Mouse (Mus musculus): Measurements from ENCODE around the gene Rab40c. TPM values are rescaled to one million over a fixed set of nuclear protein-coding genes. Genes with fewer than 3 reads are reported as not detected.
A peak's percentile ranks its signal among the peaks of the same experiment; 100 is the strongest.

Gene Rab40c
- polyA plus RNA-seq, 1 experiment from 2014 or later: 25.1 TPM

DNA sequence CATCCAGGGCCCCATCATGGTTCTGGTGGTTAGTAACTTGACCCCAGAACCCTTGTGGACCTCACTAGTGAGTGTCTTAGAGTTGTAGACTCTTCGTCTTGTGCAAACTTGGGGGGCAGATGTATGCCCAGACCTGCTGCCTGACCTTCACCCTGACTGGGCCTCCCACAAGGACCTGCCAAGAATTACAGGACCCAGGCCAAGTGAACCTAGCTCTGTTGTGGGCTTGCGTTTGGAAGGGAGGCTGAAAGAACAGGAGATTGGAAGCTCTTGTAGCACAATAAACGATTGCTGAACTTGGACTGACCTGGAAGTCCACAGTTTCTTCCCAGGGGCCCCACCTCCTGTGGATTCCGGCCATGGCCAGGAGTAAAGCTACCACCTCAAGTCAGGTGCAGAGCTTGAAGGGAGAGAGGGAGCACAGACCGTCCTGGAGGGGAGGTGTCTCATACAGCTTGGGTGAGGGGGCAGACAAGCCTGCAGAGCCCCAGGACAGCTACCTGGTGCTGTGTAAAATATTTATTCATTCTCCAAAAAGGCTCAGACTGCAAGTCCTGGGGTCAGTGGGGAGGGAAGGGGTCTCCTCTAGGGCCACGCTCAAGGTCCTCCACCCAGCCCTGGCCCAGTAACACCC, 85.4 kb downstream of the Rab40c start:
- ATAC-seq (ENCODE audit: low read depth): no peak
- WGBS: 59% methylated on average over 6 of the region's 6 CpGs
- Histone ChIP-seq H3K27ac (ENCODE audit: low read depth, low read length) (peak overlapping the region; percentile 93; the same call in 1 of the 2 replicates), H3K27me3 (ENCODE audit: control insufficient read depth, insufficient read depth, low read length) (no peaks in the 10 kb centered on the region), H3K4me3 (ENCODE audit: low read depth, low read length) (peak overlapping the region; percentile 82), H3K4me2 (ENCODE audit: low read depth, low read length) (peak overlapping the region; percentile 90), H3K9ac (replicated peaks; ENCODE audit: low read depth, low read length) (peak overlapping the region; percentile 76), H3K36me3 (ENCODE audit: control insufficient read depth, insufficient read depth, low read length) (peaks cover 16% of the 10 kb centered on the region), H3K9me3 (ENCODE audit: control insufficient read depth, low read length) (no peaks in the 10 kb centered on the region), H3K4me1 (ENCODE audit: control insufficient read depth, insufficient read depth, low read length) (peaks cover 69% of the 10 kb centered on the region)

DNA sequence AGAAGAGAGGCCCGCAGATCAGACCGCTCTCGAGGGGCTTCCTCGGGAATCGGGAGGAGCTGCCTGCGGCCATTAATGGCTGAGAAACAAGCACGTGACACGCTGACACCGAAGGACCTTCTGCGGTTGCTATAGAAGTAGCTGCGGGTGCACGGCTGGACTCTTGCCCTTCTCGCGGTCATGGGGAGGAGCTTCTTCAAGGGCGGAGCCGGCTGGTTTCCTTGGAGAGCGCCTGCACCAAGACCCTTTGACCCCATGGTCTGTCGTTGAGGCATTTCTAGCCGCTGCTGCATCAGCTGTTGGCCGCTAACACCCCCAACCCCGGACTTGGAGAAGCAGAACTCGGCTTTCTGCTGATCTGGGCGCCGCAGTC, 86.2 kb downstream of the Rab40c start, which contains the start of gene Stub1:
Stub1 (minus strand) TSS at position 114 of the 373 bp plus-strand sequence.
- Histone ChIP-seq H3K4me2 (ENCODE audit: low read depth, low read length) (peak within 1 kb of the TSS; percentile 90), H3K36me3 (ENCODE audit: control insufficient read depth, insufficient read depth, low read length) (peaks cover 16% of the 10 kb centered on the region), H3K9me3 (ENCODE audit: control insufficient read depth, low read length) (no peaks in the 10 kb centered on the region), H3K4me3 (ENCODE audit: low read depth, low read length) (peak within 1 kb of the TSS; percentile 82), H3K27me3 (ENCODE audit: control insufficient read depth, insufficient read depth, low read length) (no peaks in the 10 kb centered on the region), H3K27ac (ENCODE audit: low read depth, low read length) (peak within 1 kb of the TSS; percentile 93), H3K4me1 (ENCODE audit: control insufficient read depth, insufficient read depth, low read length) (peaks cover 71% of the 10 kb centered on the region), H3K9ac (replicated peaks; ENCODE audit: low read depth, low read length) (peak within 1 kb of the TSS; percentile 76)
- WGBS: under 1% methylated on average over 24 of the region's 24 CpGs
- peak; percentile 57 for ATAC-seq (ENCODE audit: low read depth)

DNA sequence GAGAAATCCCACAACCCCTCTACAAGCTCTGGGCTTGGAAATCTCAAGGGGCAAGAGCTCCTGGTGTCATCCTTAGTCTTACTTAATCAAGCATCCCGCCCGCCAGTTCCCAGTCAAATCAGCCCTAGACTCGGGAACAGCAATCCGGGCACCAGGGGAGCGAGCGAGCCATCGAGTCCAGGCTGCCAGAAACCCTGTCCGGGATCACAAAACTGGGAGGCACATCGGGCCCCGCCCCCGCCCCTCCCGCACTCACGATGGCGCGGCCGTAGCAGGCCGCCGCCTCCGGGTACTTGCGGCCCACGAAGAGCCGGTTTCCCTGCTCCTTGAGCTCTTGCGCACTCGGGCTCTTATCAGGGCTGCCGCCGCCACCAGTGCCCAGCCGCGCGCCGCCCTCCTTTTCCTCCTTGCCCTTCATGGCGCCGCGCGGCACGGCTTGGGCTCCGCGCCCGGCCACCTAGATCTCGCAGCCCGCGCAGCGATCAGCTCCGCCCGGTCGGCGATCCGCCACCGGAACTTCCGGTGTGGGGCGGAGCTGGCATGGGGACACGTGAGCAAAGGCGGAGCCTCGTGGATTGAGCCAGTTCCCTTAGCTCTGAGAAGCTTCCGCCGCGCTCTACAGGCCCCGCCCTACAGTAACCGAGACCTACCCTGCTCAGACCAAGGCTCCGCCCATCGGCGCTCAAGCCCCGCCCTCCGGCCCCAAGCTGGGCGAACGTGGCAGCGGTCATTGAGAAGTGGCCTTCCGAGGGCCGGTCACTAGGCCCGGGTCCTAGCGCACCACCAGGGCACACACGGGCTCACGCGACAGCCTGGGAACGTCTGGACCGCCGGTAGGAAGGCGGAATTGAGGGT, 86.9 kb downstream of the Rab40c start:
- Histone ChIP-seq H3K9ac (replicated peaks; ENCODE audit: low read depth, low read length) (peak overlapping the region; percentile 76), H3K36me3 (ENCODE audit: control insufficient read depth, insufficient read depth, low read length) (peaks cover 17% of the 10 kb centered on the region), H3K9me3 (ENCODE audit: control insufficient read depth, low read length) (no peaks in the 10 kb centered on the region), H3K4me1 (ENCODE audit: control insufficient read depth, insufficient read depth, low read length) (peaks cover 77% of the 10 kb centered on the region), H3K4me2 (ENCODE audit: low read depth, low read length) (peak overlapping the region; percentile 90), H3K27me3 (ENCODE audit: control insufficient read depth, insufficient read depth, low read length) (no peaks in the 10 kb centered on the region), H3K4me3 (ENCODE audit: low read depth, low read length) (peak overlapping the region; percentile 82), H3K27ac (ENCODE audit: low read depth, low read length) (peak overlapping the region; percentile 93)
- ATAC-seq (ENCODE audit: low read depth): peak; percentile 90
- under 1% methylated on average over 67 of the region's 77 CpGs for WGBS

Other genes with a start within 250 kb of the Rab40c start
- 2.6 and 9.0 TPM in 2 replicates for gene Gng13, start 202.6 kb downstream of the Rab40c start, polyA plus RNA-seq (2014; fragmentation: Nextera tagmentation; extraction: Ambion mirVana)
- 2.5 and 2.9 TPM in 2 replicates for gene Chtf18, start 192.3 kb downstream of the Rab40c start, polyA plus RNA-seq (2014; fragmentation: Nextera tagmentation; extraction: Ambion mirVana)
- gene Rpusd1, start 192.1 kb downstream of the Rab40c start, polyA plus RNA-seq (2014; fragmentation: Nextera tagmentation; extraction: Ambion mirVana): 25.4 and 29.9 TPM in 2 replicates
- gene Mslnl, start 183.7 kb downstream of the Rab40c start, polyA plus RNA-seq (2014; fragmentation: Nextera tagmentation; extraction: Ambion mirVana): not detected in 2 replicates
- gene Msln, start 165.3 kb downstream of the Rab40c start, polyA plus RNA-seq (2014; fragmentation: Nextera tagmentation; extraction: Ambion mirVana): 1.5 TPM in 1 of 2 replicates, not detected in the other
- gene Narfl, start 146.0 kb downstream of the Rab40c start, polyA plus RNA-seq (2014; fragmentation: Nextera tagmentation; extraction: Ambion mirVana): 25.4 and 25.9 TPM in 2 replicates
- 140 and 181 TPM in 2 replicates for gene Haghl, start 134.1 kb downstream of the Rab40c start, polyA plus RNA-seq (2014; fragmentation: Nextera tagmentation; extraction: Ambion mirVana)
- gene Ccdc78, start 133.1 kb downstream of the Rab40c start, polyA plus RNA-seq (2014; fragmentation: Nextera tagmentation; extraction: Ambion mirVana): 0.17 and 0.23 TPM in 2 replicates
- 79.9 and 88.4 TPM in 2 replicates for gene Fam173a, start 126.8 kb downstream of the Rab40c start, polyA plus RNA-seq (2014; fragmentation: Nextera tagmentation; extraction: Ambion mirVana)
- 0.55 TPM in 1 of 2 replicates, not detected in the other for gene AC134908.4, start 124.1 kb downstream of the Rab40c start, polyA plus RNA-seq (2014; fragmentation: Nextera tagmentation; extraction: Ambion mirVana)
- gene Metrn, start 122.6 kb downstream of the Rab40c start, polyA plus RNA-seq (2014; fragmentation: Nextera tagmentation; extraction: Ambion mirVana): 7.3 and 14.3 TPM in 2 replicates
- gene Fbxl16, start 110.6 kb downstream of the Rab40c start, polyA plus RNA-seq (2014; fragmentation: Nextera tagmentation; extraction: Ambion mirVana): 35.2 and 39.4 TPM in 2 replicates
- 29.5 and 31.8 TPM in 2 replicates for gene Wdr24, start 96.1 kb downstream of the Rab40c start, polyA plus RNA-seq (2014; fragmentation: Nextera tagmentation; extraction: Ambion mirVana)
- 36.7 and 46.4 TPM in 2 replicates for gene Jmjd8, start 90.9 kb downstream of the Rab40c start, polyA plus RNA-seq (2014; fragmentation: Nextera tagmentation; extraction: Ambion mirVana)
- gene Stub1, start 86.3 kb downstream of the Rab40c start, polyA plus RNA-seq (2014; fragmentation: Nextera tagmentation; extraction: Ambion mirVana): 335 and 351 TPM in 2 replicates
- gene Rhbdl1, start 82.4 kb downstream of the Rab40c start, polyA plus RNA-seq (2014; fragmentation: Nextera tagmentation; extraction: Ambion mirVana): 42.0 and 67.6 TPM in 2 replicates
- gene Gm20683, start 78.0 kb downstream of the Rab40c start, polyA plus RNA-seq (2014; fragmentation: Nextera tagmentation; extraction: Ambion mirVana): 8.2 and 10.6 TPM in 2 replicates
- gene Rhot2, start 74.9 kb downstream of the Rab40c start, polyA plus RNA-seq (2014; fragmentation: Nextera tagmentation; extraction: Ambion mirVana): 6.6 and 10.4 TPM in 2 replicates
- gene Wdr90, start 58.2 kb downstream of the Rab40c start, polyA plus RNA-seq (2014; fragmentation: Nextera tagmentation; extraction: Ambion mirVana): 10.5 and 12.1 TPM in 2 replicates
- gene Mcrip2, start 51.0 kb downstream of the Rab40c start, polyA plus RNA-seq (2014; fragmentation: Nextera tagmentation; extraction: Ambion mirVana): 15.7 and 22.4 TPM in 2 replicates
- gene Mettl26, start 44.7 kb downstream of the Rab40c start, polyA plus RNA-seq (2014; fragmentation: Nextera tagmentation; extraction: Ambion mirVana): 65.3 and 73.9 TPM in 2 replicates
- 0.30 and 0.67 TPM in 2 replicates for gene Wfikkn1, start 38.9 kb downstream of the Rab40c start, polyA plus RNA-seq (2014; fragmentation: Nextera tagmentation; extraction: Ambion mirVana)
- 66.4 and 76.8 TPM in 2 replicates for gene Pigq, start 25.2 kb upstream of the Rab40c start, polyA plus RNA-seq (2014; fragmentation: Nextera tagmentation; extraction: Ambion mirVana)
- gene Nhlrc4, start 25.2 kb upstream of the Rab40c start, polyA plus RNA-seq (2014; fragmentation: Nextera tagmentation; extraction: Ambion mirVana): not detected in 2 replicates
- 0.08 and 0.30 TPM in 2 replicates for gene A930017K11Rik, start 32.8 kb upstream of the Rab40c start, polyA plus RNA-seq (2014; fragmentation: Nextera tagmentation; extraction: Ambion mirVana)
- 21.1 and 24.6 TPM in 2 replicates for gene Capn15, start 66.1 kb upstream of the Rab40c start, polyA plus RNA-seq (2014; fragmentation: Nextera tagmentation; extraction: Ambion mirVana)
- 29.0 and 34.1 TPM in 2 replicates for gene Rab11fip3, start 149.8 kb upstream of the Rab40c start, polyA plus RNA-seq (2014; fragmentation: Nextera tagmentation; extraction: Ambion mirVana)
- 28.4 and 33.4 TPM in 2 replicates for gene Decr2, start 170.6 kb upstream of the Rab40c start, polyA plus RNA-seq (2014; fragmentation: Nextera tagmentation; extraction: Ambion mirVana)
- gene Nme4, start 175.9 kb upstream of the Rab40c start, polyA plus RNA-seq (2014; fragmentation: Nextera tagmentation; extraction: Ambion mirVana): 10.8 and 16.3 TPM in 2 replicates
- gene Tmem8, start 193.6 kb upstream of the Rab40c start, polyA plus RNA-seq (2014; fragmentation: Nextera tagmentation; extraction: Ambion mirVana): 2.8 and 3.1 TPM in 2 replicates
- 177 and 192 TPM in 2 replicates for gene Mrpl28, start 203.8 kb upstream of the Rab40c start, polyA plus RNA-seq (2014; fragmentation: Nextera tagmentation; extraction: Ambion mirVana)
- 7.1 and 7.7 TPM in 2 replicates for gene Axin1, start 219.0 kb upstream of the Rab40c start, polyA plus RNA-seq (2014; fragmentation: Nextera tagmentation; extraction: Ambion mirVana)